Mouse (Mus musculus) intestine, postnatal 0 days (tissue): ENCODE results near the gene Ensa. TPM values are rescaled to one million over a fixed set of nuclear protein-coding genes. Genes with fewer than 3 reads are reported as not detected.
"Not testable (repeated sequence)": the region's sequence is repeated elsewhere in the genome, so short reads cannot be mapped to it uniquely, and the experiment has no call there.

ENCODE experiments used
- ATAC-seq: fragments of 200-750 bp; cut with Nextera tagmentation; 2 replicates; pipeline ENCODE4 v1.8.0; 2017; ENCODE audit warnings: mild to moderate bottlenecking, moderate TSS enrichment, moderate library complexity
- H3K27ac ChIP-seq: fragments of 300-500 bp; sonication (generic); 2 replicates; pipeline ENCODE4 v1.5.1; 2014; ENCODE audit warnings: mild to moderate bottlenecking, low read depth, low read length, moderate library complexity
- H3K27me3 ChIP-seq: fragments of 300-500 bp; sonication (generic); replicated peaks from 2 replicates; pipeline ENCODE4 v1.6.1; 2014; ENCODE audit warnings: low read length, mixed read lengths; ENCODE audit not compliant: control insufficient read depth, insufficient read depth
- H3K36me3 ChIP-seq: fragments of 300-500 bp; sonication (generic); 2 replicates; pipeline ENCODE4 v1.6.1; 2014; ENCODE audit warnings: mild to moderate bottlenecking, moderate library complexity; ENCODE audit not compliant: control insufficient read depth, insufficient read depth
- H3K4me1 ChIP-seq: fragments of 300-500 bp; sonication (generic); replicated peaks from 2 replicates; pipeline ENCODE4 v1.6.1; 2014; ENCODE audit warnings: antibody characterized with exemption, low read length, mixed read lengths; ENCODE audit not compliant: control insufficient read depth, insufficient read depth
- H3K4me2 ChIP-seq: fragments of 300-500 bp; sonication (generic); replicated peaks from 2 replicates; pipeline ENCODE4 v1.6.1; 2014; ENCODE audit warnings: low read depth, mild to moderate bottlenecking, moderate library complexity
- H3K4me3 ChIP-seq: fragments of 300-500 bp; sonication (generic); 2 replicates; pipeline ENCODE4 v1.5.1; 2014; ENCODE audit warnings: low read depth, low read length
- H3K9ac ChIP-seq: fragments of 300-500 bp; sonication (generic); 2 replicates; pipeline ENCODE4 v1.6.1; 2014; ENCODE audit warnings: mild to moderate bottlenecking, low read depth, low read length
- H3K9me3 ChIP-seq: fragments of 300-500 bp; sonication (generic); 2 replicates; pipeline ENCODE4 v1.6.1; 2016; ENCODE audit warnings: mixed run types; ENCODE audit not compliant: control insufficient read depth
- CTCF ChIP-seq: sonication (generic); IDR thresholded peaks from 2 replicates; pipeline ENCODE4 v1.5.1; 2016; ENCODE audit warnings: low read depth, mild to moderate bottlenecking, control low read depth, antibody characterized with exemption, moderate library complexity
- WGBS: fragments of 180-500 bp; shearing (Covaris S2); extraction: QIAGEN DNeasy Blood & Tissue Kit; methylation state at CpG from one replicate; pipeline ENCODE4 v1.1.7; 2014; 5-methylcytosine and 5-hydroxymethylcytosine counted together
- polyA plus RNA-seq: library from polyadenylated mRNA; unstranded; fragments of >200 nt; fragmentation: Nextera tagmentation; extraction: Ambion mirVana; gene quantifications from 2 replicates; pipeline ENCODE4 v1.2.1, GENCODE M21; 2015

Ensa gene
- polyA plus RNA-seq, 1 experiment from 2014 or later: 44.0 TPM

DNA sequence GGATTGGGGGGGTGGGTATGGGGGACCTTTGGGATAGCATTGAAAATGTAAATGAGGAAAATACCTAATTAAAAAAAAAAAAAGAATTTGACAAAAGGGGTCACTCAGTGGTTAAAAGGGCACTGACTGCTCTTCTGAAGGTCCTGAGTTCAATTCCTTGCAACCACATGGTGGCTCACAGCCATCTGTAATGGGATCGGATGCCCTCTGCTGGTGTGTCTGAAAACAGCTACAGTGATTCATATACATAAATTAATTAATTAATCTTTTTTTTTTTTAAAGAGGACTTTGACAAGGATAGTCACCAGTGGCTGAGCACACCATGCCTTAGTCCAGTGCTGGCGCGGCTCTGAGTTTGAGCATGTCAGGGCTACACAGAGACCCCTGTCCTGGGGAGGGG lies 45.6 kb downstream of the Ensa start:
- 91% methylated on average over 3 of the region's 3 CpGs for WGBS
- H3K27me3 ChIP-seq: not testable (repeated sequence)

DNA sequence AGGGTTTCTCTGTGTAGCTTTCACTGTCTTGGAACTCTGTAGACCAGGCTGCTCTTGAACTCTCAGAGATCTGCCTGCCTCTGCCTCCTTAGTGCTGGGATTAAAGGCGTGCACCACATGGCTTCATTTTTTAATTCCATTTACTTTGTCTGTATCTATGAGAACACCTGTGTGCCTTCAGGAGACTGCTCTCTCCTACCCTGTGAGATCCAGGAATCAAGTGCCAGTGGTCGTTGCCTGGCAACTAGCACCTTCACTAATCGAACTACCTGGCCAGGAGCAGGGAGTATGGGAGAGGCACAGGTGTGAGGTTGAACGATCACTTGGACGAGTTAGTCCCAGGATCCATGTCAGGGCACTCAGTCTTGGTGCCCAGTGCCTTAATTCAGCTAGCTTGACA lies 46.4 kb downstream of the Ensa start:
- no peak overlapping the region for H3K9ac ChIP-seq
- 55% methylated on average over 5 of the region's 5 CpGs for WGBS
- 0 out of 2 replicates have a peak, but pooled peaks cover 5% of the 10 kb centered on the region for H3K36me3 ChIP-seq
- no peak for TF ChIP-seq CTCF
- no peak for ATAC-seq
- H3K27me3 ChIP-seq: no peaks in the 10 kb centered on the region
- H3K4me2 ChIP-seq: no peak overlapping the region
- H3K27ac ChIP-seq: no peak overlapping the region
- H3K9me3 ChIP-seq: no peaks in the 10 kb centered on the region
- H3K4me1 ChIP-seq: peaks cover 39% of the 10 kb centered on the region
- H3K4me3 ChIP-seq: no peak overlapping the region

More for the DNA sequence above, 45.6 kb downstream of the Ensa start:
- peak; percentile 44 for TF ChIP-seq CTCF
- not testable (repeated sequence) for H3K9ac ChIP-seq, H3K4me3 ChIP-seq, H3K27ac ChIP-seq, H3K4me2 ChIP-seq, H3K36me3 ChIP-seq, ATAC-seq, H3K9me3 ChIP-seq
- H3K4me1 ChIP-seq: peaks cover 40% of the 10 kb centered on the region

DNA sequence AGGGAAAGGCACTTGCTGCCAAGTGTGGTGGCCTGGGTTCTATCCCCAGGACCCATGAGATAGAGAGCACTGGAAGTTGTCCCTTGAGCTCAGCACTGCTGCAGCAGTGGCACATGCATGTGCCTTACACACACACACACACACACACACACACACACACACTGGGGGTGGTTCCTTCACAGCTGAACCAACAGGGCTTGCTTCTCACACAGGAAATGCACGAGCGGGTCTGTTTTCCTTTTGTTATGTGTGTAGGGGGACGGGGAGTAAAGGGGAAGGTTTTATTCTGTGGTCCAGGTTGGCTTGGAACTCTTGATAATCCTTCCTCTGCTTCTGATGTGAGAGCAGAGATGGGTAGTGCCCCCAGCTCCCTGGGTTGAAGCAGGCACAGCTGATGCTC lies 47.7 kb downstream of the Ensa start:
- no peak overlapping the region for H3K4me3 ChIP-seq
- H3K4me2 ChIP-seq: no peak overlapping the region
- H3K27me3 ChIP-seq: no peaks in the 10 kb centered on the region
- H3K27ac ChIP-seq: peak overlapping the region; percentile 96
- H3K36me3 ChIP-seq: 0 out of 2 replicates have a peak, but pooled peaks cover 10% of the 10 kb centered on the region
- peaks cover 32% of the 10 kb centered on the region for H3K4me1 ChIP-seq
- ATAC-seq: no peak
- peak overlapping the region; percentile 22; the same call in 1 of the 2 replicates for H3K9ac ChIP-seq
- H3K9me3 ChIP-seq: no peaks in the 10 kb centered on the region
- 37% methylated on average over 3 of the region's 3 CpGs for WGBS
- no peak for TF ChIP-seq CTCF

DNA sequence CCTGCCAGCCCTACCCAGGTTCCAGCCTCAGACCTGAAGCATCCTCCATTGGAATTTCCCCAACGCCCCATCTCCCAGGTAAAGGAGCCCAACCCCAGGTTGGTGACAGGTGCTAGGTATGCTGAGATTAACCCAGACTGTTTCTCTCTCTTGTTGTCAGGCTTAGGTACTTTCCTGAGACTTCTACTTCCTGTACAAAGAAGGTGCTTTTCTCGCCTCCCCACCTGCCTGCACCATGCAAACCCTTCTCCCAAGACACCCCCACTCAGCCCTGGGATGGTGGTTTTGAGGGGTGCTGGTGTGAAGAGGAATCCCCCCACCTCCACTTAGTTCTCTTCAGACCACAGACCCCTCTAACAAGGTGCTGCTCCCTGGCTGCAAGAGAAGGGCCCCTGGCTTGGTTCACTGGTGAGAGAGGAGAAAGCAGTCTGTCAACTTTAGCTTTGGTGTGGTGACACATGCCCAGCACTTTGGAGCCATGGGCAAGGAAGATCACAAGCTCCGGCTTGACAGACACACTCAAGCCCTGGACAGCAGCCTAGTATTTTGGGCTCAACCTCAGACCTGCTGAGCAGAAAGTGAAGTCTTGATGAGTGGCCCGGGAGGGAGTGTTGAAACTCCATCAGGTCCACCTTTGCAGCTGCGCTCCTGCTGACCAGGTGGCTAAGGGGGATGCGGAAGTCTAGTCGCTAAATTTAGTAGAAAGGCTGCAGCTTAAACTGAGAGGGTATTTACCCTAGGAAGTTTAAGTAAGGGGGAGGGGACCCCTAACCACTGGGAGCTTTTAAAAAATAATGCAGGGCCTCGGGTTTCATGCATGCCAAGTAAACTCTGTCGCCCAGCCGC lies 48.3 kb downstream of the Ensa start:
- Histone ChIP-seq H3K27me3 (no peaks in the 10 kb centered on the region), H3K4me1 (peaks cover 29% of the 10 kb centered on the region), H3K4me3 (no peak overlapping the region), H3K9me3 (no peaks in the 10 kb centered on the region), H3K9ac (peak overlapping the region; percentile 40; the same call in 1 of the 2 replicates), H3K36me3 (0 out of 2 replicates have a peak, but pooled peaks cover 10% of the 10 kb centered on the region), H3K27ac (peak overlapping the region; percentile 96), H3K4me2 (peak overlapping the region; percentile 59)
- WGBS: 42% methylated on average over 10 of the region's 10 CpGs
- TF ChIP-seq CTCF: no peak; the same call in 1 of the 2 replicates
- ATAC-seq: no peak

DNA sequence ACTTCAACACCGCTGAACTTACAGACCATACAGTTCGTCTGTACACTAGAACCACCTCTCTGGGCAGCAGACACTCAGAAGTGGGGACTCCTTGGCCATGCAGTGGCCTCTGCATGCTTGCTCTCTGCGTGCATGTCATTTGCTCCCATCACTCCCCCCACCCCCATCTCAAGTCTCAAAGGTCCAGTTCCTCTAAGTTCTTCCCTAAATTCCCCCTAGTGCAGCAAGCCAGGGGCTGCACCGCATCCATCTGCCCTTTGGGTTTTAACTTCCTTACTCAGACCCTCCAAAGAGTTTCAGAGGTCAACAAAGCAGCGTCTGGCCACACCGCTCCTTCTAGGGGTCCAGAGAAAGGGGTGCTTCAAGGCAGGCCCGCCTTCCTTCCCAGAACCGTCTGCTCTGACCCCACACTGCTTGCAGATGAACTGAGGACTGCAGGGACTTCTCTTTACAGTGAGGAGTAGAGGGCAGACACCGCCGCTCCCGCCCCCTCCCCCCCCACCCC lies 49.0 kb downstream of the Ensa start:
- 16% methylated on average over 11 of the region's 11 CpGs for WGBS
- Histone ChIP-seq H3K4me3 (no peak overlapping the region), H3K27ac (peak overlapping the region; percentile 96), H3K9ac (peak overlapping the region; percentile 40; the same call in 1 of the 2 replicates), H3K36me3 (0 out of 2 replicates have a peak, but pooled peaks cover 10% of the 10 kb centered on the region), H3K27me3 (no peaks in the 10 kb centered on the region), H3K9me3 (no peaks in the 10 kb centered on the region), H3K4me1 (peaks cover 29% of the 10 kb centered on the region), H3K4me2 (peak overlapping the region; percentile 59)
- no peak for TF ChIP-seq CTCF
- no peak for ATAC-seq

DNA sequence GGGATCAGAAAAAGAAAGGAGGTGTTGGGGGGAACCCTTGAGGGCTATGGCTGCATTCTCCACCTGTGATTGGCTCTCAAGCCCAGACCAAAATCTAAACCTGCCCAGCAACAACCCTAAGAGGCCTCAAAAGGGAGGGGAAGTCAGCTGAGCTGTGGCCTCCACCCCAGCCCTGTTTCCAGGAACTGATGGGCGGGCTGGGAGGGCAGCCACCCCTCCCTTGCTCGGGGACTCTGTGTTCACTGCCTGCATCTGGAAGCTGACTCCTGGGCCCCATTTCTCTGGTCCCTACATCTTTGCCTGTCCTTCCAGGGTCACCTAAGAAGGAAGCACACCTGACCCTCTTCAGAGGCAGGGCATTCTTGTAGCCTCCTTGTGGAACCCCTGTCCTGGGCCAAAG lies 49.4 kb downstream of the Ensa start:
- H3K27me3 ChIP-seq: no peaks in the 10 kb centered on the region
- 3% methylated on average over 2 of the region's 2 CpGs for WGBS
- H3K36me3 ChIP-seq: 0 out of 2 replicates have a peak, but pooled peaks cover 10% of the 10 kb centered on the region
- no peak for TF ChIP-seq CTCF
- peaks cover 29% of the 10 kb centered on the region for H3K4me1 ChIP-seq
- peak overlapping the region; percentile 96 for H3K27ac ChIP-seq
- peak overlapping the region; percentile 59 for H3K4me2 ChIP-seq
- peak overlapping the region; percentile 40; the same call in 1 of the 2 replicates for H3K9ac ChIP-seq
- H3K4me3 ChIP-seq: no peak overlapping the region
- ATAC-seq: peak; percentile 81
- no peaks in the 10 kb centered on the region for H3K9me3 ChIP-seq
